Mouse (Mus musculus): ENCODE data around the gene Ubc.
"Not testable (repeated sequence)": the region's sequence is repeated elsewhere in the genome, so short reads cannot be mapped to it uniquely, and the experiment has no call there.

Gene Ubc

DNA sequence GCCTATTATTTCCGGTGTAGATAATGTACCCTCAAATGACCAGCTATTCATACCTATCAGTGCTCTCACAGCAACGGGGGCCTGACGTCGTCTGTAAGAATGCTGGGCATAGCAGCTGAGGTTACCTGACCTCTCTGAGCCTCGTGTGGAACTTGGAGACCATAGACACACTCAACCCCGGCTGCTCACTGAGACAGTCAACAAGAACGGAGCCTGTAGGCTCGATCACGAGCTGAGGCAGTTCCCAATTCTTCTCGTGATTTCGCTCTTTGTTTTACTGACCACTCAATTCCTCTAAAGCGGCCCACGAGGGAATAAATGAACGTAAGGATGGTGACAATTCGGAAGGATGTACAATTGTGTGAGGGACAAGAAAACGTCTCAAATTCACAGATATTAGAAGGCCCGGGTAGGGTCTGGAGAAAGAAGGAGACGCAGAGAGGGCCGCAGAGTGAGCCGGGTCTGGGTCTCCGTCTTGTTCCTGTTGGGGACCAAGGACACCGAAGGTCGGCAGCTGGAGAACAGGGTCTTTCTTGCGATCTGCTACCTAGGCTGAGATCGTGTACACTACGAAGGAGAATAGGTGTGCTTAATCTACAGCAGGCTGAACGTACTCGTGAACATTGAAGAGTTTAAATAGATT is 15.0 kb upstream of the Ubc start:
- CTCF ChIA-PET, result interaction anchor here (0.9 to 3.4 kb wide), 2 partner anchors 11 to 22 kb away, joined by 7 to 19 read pairs; no protein-coding TSS in a partner anchor

- CTCF ChIA-PET, result interaction anchor here (0.9 to 3.4 kb wide), 2 partner anchors 11 to 22 kb away, joined by 7 to 19 read pairs; no protein-coding TSS in a partner anchor
Measured at GRCm38 (mm10) chr5:125404536-125404902, 14.5 kb upstream of the Ubc start.

GRCm38 (mm10) chr5:125403481-125404465 is 13.8 kb upstream of the Ubc start:
- CTCF ChIA-PET, result interaction anchor here (0.9 to 3.4 kb wide), 2 partner anchors 10 to 21 kb away, joined by 7 to 19 read pairs; no protein-coding TSS in a partner anchor

- CTCF ChIA-PET, result no interaction called here
Measured at GRCm38 (mm10) chr5:125402991-125403390, 13.0 kb upstream of the Ubc start.

DNA sequence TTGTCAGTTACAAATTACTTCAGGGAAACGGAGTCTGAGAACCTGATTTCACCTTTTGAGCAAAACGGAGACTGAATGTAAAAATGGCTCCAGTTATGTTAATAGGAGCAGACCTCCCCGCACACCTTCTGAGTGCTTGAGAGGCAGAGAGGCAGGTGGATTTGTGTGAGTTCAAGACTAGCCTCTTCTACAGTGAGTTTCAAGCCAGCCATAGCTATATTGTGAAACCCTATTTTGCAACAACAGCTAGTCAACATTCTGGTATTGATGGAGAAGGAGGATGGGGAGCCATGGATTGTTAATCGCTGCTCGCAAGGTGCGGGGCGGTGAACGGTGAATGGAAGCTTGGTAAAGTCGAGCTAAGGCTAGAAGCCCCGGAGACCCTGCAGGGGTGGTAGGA is 12.5 kb upstream of the Ubc start:
- CTCF ChIA-PET, result no interaction called here

DNA sequence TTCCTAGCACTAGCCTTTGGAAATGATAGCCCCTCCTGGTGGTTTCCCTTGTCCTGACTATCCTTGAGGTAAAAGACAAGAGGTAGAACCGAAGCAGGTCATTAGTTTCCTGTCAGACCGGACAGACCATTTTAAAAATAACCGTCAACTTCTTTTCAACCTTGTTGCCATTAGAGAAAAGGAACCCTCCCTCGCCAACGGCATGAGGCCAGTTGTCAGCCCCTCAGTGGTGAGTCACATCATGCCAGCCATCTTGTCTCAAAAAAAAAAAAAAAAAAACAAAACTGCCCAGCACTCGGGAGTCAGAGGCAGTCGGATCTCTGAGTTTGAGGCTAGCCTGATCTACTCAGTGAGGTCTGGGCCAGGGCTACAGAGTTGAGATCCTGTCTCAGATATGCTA is 10.9 kb upstream of the Ubc start:
- CTCF ChIA-PET, result interaction anchor here (0.9 kb wide), 1 partner anchor 19 kb away, joined by 3 read pairs; no protein-coding TSS in a partner anchor

- CTCF ChIA-PET, result interaction anchor here (0.6 to 3.6 kb wide), 3 partner anchors 10 to 526 kb away, joined by 5 to 19 read pairs (median 5); no protein-coding TSS in a partner anchor
Measured at GRCm38 (mm10) chr5:125395008-125395407, 5.0 kb upstream of the Ubc start.

DNA sequence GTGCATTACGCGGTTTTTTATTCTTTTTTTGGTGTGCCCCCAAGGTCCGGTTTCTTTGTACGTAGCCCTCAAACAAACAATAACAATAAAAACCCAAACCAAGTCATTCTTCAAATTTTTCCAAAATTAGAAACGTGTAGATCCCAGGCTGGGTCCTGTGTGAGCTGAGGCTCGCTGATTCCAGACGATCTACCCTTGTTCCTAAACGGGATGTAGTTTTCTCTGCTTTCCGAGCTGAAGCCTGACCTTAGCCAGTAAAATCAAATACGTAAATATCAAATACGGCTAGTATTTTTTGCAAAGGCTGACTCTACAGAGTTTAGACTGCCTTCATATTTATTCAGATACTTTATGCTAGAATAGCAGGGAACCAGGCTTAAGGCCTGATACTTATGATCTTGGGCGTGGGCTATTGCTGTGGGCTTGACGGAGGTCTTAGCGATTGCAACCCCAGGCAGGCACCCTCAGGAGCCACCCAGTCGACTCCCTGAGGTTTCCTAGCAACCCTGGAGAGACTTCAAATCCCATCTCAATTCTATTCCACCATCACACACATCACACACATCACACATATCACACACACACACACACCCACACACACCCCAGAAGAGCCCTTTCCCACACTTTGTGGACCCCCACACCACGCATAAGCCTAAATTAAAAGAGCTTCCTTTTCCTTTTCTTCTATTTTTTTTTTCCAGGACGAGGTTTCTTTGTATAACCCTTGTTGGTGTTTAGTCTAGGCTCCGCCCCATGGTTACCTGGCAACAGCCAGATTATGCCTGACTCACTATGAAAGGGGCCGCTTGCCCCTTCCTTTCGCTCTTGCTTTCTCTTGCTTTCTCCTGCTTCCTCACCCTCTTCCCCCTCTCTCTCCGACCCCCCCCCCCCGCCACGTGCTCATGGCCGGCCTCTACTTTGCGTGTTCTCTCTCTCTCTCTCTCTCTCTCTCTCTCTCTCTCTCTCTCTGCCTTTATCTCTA is 3.9 kb upstream of the Ubc start:
- CTCF ChIA-PET, result interaction anchor here (0.5 to 3.6 kb wide), 3 partner anchors 11 to 52 kb away, joined by 5 to 19 read pairs (median 5); no protein-coding TSS in a partner anchor

- CTCF ChIA-PET, result interaction anchor here (0.6 to 3.6 kb wide), 3 partner anchors 9 to 16 kb away, joined by 4 to 19 read pairs (median 7); no protein-coding TSS in a partner anchor
Measured at GRCm38 (mm10) chr5:125392977-125393621, 3.1 kb upstream of the Ubc start.

- CTCF ChIA-PET, result interaction anchor here (0.6 to 3.6 kb wide), 3 partner anchors 9 to 17 kb away, joined by 4 to 19 read pairs (median 7); no protein-coding TSS in a partner anchor
Measured at GRCm38 (mm10) chr5:125392618-125392976, 2.6 kb upstream of the Ubc start.

GRCm38 (mm10) chr5:125392176-125392575 is 2.2 kb upstream of the Ubc start:
- CTCF ChIA-PET, result interaction anchor here (0.6 to 3.6 kb wide), 3 partner anchors 13 to 77 kb away, joined by 4 to 19 read pairs (median 4); no protein-coding TSS in a partner anchor

DNA sequence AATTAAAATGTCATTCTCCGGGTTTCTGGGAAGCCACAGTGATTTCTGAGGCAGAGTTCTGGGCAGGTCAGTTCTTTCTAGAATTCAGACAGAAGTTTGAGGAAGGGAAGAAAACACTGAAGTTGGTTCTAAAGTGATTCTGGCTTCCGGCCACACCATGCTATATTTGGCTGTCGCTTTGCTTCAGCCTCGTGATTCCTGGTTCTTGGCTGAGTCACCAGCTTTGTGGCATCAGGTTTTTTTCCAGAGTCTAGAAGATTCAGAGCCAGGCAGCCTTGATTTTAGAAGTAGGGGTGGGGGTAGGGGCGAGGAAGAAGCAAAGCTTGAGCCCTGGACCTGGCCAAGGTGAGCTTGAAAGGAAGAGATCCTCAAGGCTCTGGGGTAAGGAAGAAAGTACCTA is 1.6 kb upstream of the Ubc start:
- CTCF ChIA-PET, result interaction anchor here (0.6 kb wide), 1 partner anchor 78 kb away, joined by 4 read pairs; no protein-coding TSS in a partner anchor

DNA sequence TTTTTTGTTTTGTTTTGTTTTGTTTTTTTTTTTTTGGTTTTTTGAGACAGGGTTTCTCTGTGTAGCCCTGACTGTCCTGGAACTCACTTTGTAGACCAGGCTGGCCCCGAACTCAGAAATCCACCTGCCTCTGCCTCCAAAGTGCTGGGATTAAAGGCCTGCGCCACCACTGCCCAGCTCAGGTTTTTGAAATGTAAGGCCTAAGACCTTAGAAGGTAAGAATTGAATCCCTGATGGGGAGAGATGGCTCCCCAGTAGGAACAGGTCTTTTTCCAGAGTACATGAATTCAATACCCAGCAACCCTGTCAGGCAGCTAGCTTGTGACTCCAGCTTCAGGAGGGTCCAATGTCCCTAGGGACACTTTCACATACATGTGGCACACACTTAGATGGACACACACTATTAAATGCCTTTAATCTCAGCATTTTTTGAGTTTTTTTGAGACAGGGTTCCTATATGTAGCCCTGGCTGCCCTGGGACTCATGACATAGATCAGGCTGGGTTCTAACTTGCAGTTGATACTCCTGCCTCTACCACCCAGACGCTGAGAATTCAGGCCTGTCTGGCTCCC is 990 bp upstream of the Ubc start:
- CTCF ChIA-PET, result no interaction called here

DNA sequence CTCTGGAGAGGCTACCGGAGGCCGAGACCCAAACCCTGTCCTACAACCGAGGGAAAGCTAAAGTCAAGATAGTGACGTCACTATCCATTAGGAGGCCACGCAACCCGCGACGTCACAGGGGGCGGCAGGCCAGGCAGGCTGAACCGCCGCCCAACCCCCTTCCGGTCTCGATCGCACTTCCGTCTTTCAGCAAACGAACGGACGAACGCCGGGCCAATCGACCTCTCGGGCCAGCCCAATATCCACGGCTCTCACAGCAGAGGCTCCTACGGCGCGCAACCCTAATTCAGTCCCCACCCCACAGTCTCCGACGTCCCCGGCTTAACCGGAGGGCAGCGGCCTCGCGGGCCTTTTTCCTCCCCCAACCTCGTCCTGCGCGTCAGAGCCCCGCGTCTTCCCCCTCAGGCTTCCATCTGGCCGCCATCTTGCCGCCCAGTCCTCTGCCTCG is 847 bp downstream of the Ubc start, which contains the start of gene Gm10382:
TSS of gene Gm10382 (plus strand) at position 192 of the 448 bp plus-strand sequence.
- CTCF ChIA-PET, result interaction anchor here (0.7 kb wide), 1 partner anchor 23 kb away, joined by 3 read pairs; no protein-coding TSS in a partner anchor

- CTCF ChIA-PET, result interaction anchor here (0.7 kb wide), 1 partner anchor 24 kb away, joined by 3 read pairs; no protein-coding TSS in a partner anchor
Measured at GRCm38 (mm10) chr5:125388358-125389092, 1.5 kb downstream of the Ubc start.

- CTCF ChIA-PET, result not testable (repeated sequence)
Measured at GRCm38 (mm10) chr5:125387295-125387694, 2.7 kb downstream of the Ubc start.

DNA sequence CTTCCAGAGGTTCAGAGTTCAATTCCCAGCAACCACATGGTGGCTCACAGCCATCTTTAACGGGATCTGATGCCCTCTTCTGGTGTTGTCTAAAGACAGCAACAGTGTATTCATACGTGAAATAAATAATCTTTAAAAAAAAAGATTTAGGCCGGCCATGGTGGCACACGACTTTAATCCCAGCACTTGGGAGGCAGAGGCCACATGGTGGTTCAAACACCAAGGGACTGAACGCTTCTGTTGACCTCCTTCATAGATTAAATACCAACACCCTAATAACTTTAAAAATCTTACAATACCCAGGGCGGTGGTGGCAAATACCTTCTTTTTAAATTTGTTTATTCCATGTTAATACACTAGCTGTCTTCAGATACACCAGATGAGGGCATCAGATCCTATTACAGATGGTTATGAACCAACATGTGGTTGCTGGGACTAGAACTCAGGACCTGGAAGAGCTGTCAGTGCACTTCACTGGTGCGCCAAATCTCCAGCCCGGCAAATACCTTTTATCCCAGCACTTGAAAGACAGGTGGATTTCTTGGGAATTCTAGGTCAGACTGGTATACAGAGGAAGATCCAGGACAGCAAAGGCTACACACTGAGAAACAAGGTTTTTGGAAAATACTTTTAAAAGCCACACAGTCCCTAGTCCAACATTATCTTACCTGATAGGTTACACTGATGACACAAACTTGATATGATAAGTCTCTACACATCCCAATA is 4.6 kb downstream of the Ubc start:
- CTCF ChIA-PET, result interaction anchor here (0.7 to 0.8 kb wide), 2 partner anchors 10 to 15 kb away, joined by 3 read pairs; no protein-coding TSS in a partner anchor
